Mouse (Mus musculus): ENCODE data around the gene Ppp1r14d.

Ppp1r14d gene

GRCm38 (mm10) chr2:119237210-119237870 is 7.6 kb upstream of the Ppp1r14d start, which contains the start of gene Spint1:
Gene Spint1 (plus strand): TSS chr2:119237362.
- DNase-seq (ENCODE audit: low spot score in 2 of 2) = no peak

- DNase-seq (ENCODE audit: low spot score in 2 of 2) = no peak
Observed at GRCm38 (mm10) chr2:119236682-119237209, 7.0 kb upstream of the Ppp1r14d start.

- no peak for DNase-seq (ENCODE audit: low spot score in 2 of 2)
Observed at GRCm38 (mm10) chr2:119209176-119209507, 20.6 kb downstream of the Ppp1r14d start.

- peak; percentile 94 to 95 for DNase-seq (ENCODE audit: low spot score in 2 of 2)
Observed at GRCm38 (mm10) chr2:119208344-119209175, 21.1 kb downstream of the Ppp1r14d start, which contains the start of the genes Zfyve19 and Dnajc17. Gene Zfyve19 (plus strand): TSS chr2:119208617. Gene Dnajc17 (minus strand): TSS chr2:119208795.

DNA sequence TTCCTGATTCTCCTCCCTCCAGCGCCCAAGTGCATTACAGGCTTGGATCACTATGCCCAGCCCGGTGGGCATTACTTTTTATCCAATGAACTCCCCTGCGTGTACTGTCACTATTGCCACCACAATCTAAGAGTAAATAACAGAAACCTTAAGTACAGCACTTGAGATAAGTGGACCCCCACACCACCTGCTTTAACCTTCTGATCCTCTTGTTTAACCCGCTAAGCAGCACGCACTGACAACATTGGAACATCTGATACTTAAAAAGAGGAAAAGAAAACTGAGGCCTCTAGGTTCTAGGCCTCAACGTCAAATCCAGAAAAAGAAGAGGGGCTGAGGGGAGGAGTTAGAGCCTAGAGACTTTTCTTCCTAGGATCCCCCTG is 21.8 kb downstream of the Ppp1r14d start:
- DNase-seq (ENCODE audit: low spot score in 2 of 2) = no peak

- DNase-seq (ENCODE audit: low spot score in 2 of 2) = no peak
Observed at GRCm38 (mm10) chr2:119203871-119204460, 25.7 kb downstream of the Ppp1r14d start.

- DNase-seq (ENCODE audit: low spot score in 2 of 2) = no peak
Observed at GRCm38 (mm10) chr2:119202914-119203453, 26.7 kb downstream of the Ppp1r14d start.

DNA sequence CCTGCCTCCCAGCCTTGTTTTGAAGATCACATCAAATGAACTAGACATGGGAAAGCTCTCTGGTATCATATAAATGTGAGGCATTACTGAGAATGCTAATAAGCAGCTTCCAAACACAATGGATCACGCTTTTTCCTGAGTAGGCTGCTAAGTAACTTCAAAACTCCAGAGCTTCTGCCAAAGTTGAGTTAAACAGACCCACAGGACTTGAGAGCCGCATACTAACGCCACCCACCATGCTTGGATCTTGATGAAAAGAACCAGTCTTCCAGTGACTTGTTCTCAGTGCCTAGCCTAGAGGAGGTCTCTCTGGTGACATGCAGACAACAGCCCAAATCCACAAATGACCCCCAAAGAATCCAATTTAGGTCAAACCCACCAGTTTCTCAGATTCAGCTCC is 30.8 kb downstream of the Ppp1r14d start:
- no peak for DNase-seq (ENCODE audit: low spot score in 2 of 2)

DNA sequence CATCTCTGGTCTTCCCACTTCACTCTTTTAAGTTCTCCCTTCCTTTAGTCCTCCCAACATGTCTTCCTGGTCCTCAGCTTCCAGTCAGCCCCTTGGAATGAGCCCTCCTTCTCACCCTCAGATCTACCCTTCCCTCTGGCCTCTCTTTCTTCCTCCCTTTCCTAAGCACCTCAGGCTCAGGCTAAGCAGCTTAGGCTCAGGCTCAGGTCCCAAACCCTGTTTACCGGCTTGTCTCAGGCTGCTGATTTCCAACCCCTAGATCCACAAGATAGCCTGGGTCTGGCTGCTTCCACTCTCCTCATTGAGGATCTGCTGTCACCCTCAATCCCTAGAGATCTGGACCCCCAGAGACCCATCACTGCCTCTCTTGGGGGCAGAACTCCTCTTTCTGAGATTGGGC is 31.7 kb downstream of the Ppp1r14d start:
- DNase-seq (ENCODE audit: low spot score in 2 of 2) = no peak

- no peak for DNase-seq (ENCODE audit: low spot score in 2 of 2)
Observed at GRCm38 (mm10) chr2:119197493-119197892, 32.2 kb downstream of the Ppp1r14d start.

- no peak for DNase-seq (ENCODE audit: low spot score in 2 of 2)
Observed at GRCm38 (mm10) chr2:119196316-119197108, 33.2 kb downstream of the Ppp1r14d start.

DNA sequence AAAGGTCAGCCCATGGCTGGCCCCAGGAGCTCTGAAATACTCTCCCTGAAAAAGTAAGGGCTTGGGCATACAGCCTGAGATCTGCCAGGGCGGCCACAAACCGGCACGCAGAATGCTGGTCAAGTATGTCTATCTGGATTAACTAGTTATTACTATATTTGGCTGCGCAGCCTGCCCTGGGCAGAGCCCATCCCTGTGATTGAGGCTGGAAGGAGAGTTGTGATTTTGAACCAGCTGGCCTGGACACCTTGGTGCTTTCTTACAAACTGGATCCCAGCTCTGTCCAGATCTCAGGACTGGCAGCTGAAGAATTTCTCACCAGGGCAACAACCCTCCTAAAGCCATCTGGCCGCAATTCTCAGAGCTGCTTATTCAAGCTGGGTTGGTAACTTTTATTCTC is 35.6 kb downstream of the Ppp1r14d start:
- DNase-seq (ENCODE audit: low spot score in 2 of 2) = no peak

DNA sequence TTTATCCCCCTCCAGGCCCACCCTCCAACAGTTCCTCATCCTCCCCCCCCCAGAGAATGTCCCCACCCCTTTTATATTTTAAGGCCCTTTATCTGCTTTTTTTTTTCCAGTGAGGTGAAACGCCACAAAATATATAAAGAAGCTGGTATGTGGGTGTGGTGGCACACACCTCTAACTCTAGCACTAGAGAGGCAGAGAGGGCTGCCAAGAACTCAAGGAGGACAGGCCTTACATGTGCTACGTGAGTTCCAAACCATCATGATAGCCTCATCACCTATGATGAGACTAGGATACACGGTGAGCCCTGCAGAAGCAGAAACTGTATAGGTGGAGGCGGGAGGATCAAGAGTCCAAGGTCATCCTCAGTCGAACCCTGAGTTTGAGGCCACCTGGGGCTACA is 38.7 kb downstream of the Ppp1r14d start:
- no peak for DNase-seq (ENCODE audit: low spot score in 2 of 2)

GRCm38 (mm10) chr2:119189029-119189710 is 40.5 kb downstream of the Ppp1r14d start:
- peak; percentile 61 to 75 for DNase-seq (ENCODE audit: low spot score in 2 of 2)

- DNase-seq (ENCODE audit: low spot score in 2 of 2) = no peak
Observed at GRCm38 (mm10) chr2:119182914-119183313, 46.8 kb downstream of the Ppp1r14d start.

DNA sequence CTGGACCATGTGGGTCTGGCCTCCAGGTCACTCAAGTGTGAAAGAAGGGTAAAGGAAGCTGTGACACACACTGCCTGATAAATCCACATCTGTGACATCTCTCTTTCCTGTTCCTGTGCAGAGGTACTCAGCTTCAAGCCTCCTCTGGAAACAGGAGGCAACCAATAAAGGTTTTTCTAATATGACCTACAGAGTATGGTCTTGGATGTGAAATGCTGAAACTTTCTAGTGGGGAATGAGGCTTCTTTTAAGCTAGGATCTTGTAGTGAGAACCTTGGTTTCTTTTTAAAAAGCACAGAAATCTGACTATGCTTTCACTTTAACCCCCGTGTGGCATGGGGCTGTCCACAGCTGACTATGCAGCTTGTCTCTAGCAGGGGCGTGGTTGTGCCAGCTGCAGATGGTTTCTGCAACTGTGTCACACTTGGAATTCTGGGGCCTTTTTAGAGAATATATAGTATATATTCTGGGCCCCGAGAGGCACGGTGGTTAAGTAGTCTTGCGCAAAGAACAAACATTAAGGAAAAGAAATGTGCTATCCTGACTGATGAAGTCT is 52.2 kb downstream of the Ppp1r14d start:
- no peak for DNase-seq (ENCODE audit: low spot score in 2 of 2)

DNA sequence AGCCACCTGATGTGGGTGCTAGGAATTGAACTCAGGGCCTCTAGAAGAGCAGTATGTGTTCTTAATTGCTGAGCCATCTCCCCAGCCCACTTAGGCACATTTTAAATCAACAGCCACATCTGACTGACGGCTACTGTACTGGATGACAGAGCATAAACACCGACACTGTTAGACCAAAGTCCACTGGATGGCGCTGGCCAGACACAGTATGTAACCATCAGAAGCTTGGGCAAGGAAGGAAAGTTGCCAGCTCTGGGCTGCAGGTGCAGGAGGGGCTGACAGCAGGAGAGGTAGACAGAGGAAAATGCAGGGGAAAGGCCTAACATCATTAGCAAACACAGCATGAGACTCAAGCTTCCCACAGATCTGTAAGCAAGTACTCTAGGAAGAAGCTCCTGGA is 52.9 kb downstream of the Ppp1r14d start:
- no peak for DNase-seq (ENCODE audit: low spot score in 2 of 2)

DNA sequence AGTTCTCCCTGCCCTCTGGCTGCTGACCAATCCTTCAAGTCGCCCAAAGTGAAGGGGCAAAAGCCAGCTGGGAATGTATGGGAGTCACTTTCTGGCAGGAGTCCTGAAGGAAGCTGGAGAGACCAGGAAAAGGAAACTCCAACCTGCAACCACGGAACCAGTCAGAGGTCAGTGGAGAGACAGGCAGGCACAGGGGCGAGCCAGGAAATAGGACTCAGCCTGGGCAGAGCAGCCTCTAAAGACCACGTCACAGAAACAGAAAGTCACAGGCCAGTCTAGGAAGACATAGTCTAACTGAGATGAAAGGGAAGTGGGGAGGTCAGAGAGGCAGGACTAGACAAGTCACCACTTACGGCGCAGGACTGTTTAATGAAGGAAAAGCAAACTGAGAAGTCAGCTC is 54.1 kb downstream of the Ppp1r14d start:
- DNase-seq (ENCODE audit: low spot score in 2 of 2) = no peak

GRCm38 (mm10) chr2:119174866-119175265 is 54.8 kb downstream of the Ppp1r14d start:
- no peak for DNase-seq (ENCODE audit: low spot score in 2 of 2)

- DNase-seq (ENCODE audit: low spot score in 2 of 2) = no peak
Observed at GRCm38 (mm10) chr2:119173991-119174651, 55.6 kb downstream of the Ppp1r14d start, which contains the start of gene Gm14137. Gene Gm14137 (plus strand): TSS chr2:119174509.
